Mouse (Mus musculus) MEL (cell line): Measurements from ENCODE around the gene Ctsh. TPM values are rescaled to one million over a fixed set of nuclear protein-coding genes. Genes with fewer than 3 reads are reported as not detected.

Experiments
- DNase-seq: peaks from one replicate; pipeline ENCODE4 v3.0.0; 2011; ENCODE audit warnings: low read depth, low spot score
- H3K27ac ChIP-seq: 2 replicates; pipeline ENCODE4 v1.5.1; 2012; ENCODE audit warnings: low read depth, mild to moderate bottlenecking, control low read depth, low read length, moderate library complexity; ENCODE audit not compliant: control insufficient read depth
- H3K27me3 ChIP-seq, 2 experiments: fragments of 150-350 bp in 1 of 2; sonication (generic) in 1 of 2; 2 replicates each; pipeline ENCODE4 v1.6.1; 2012; ENCODE audit warnings: low read length in 2 of 2, mild to moderate bottlenecking in 2 of 2, improper control_type of control experiment in 1 of 2, moderate library complexity in 1 of 2; ENCODE audit not compliant: insufficient read depth in 2 of 2, control insufficient read depth in 1 of 2
- H3K36me3 ChIP-seq, 2 experiments: 2 replicates each; pipeline ENCODE4 v1.6.1; 2012 to 2014; ENCODE audit warnings: low read length in 2 of 2, improper control_type of control experiment in 1 of 2, inconsistent platforms in 1 of 2, mild to moderate bottlenecking in 1 of 2; ENCODE audit not compliant: insufficient read depth in 2 of 2, control insufficient read depth in 1 of 2
- H3K4me1 ChIP-seq, 2 experiments: fragments of 150-350 bp in 1 of 2; sonication (generic) in 1 of 2; 2 replicates each; pipeline ENCODE4 v1.6.1; 2012; ENCODE audit warnings: low read length in 2 of 2, improper control_type of control experiment in 1 of 2, mild to moderate bottlenecking in 1 of 2; ENCODE audit not compliant: insufficient read depth in 2 of 2, control insufficient read depth in 1 of 2
- H3K4me3 ChIP-seq, 2 experiments: fragments of 150-350 bp in 1 of 2; sonication (generic) in 1 of 2; 2 replicates each; pipeline ENCODE4 v1.5.1; 2012; ENCODE audit warnings: low read depth in 2 of 2, low read length in 2 of 2, mild to moderate bottlenecking in 2 of 2, moderate library complexity in 2 of 2, control low read depth in 1 of 2, improper control_type of control experiment in 1 of 2; ENCODE audit not compliant: control insufficient read depth in 1 of 2, insufficient read depth in 1 of 2
- H3K79me2 ChIP-seq: 2 replicates; pipeline ENCODE4 v1.6.1; 2012; ENCODE audit warnings: mild to moderate bottlenecking, low read length, moderate library complexity; ENCODE audit not compliant: control insufficient read depth, poor library complexity, insufficient read depth
- H3K9ac ChIP-seq: 2 replicates; pipeline ENCODE4 v1.6.1; 2012; ENCODE audit warnings: low read depth, mild to moderate bottlenecking, control low read depth, low read length, moderate library complexity; ENCODE audit not compliant: control insufficient read depth, poor library complexity, severe bottlenecking
- H3K9me3 ChIP-seq: fragments of 150-350 bp; sonication (generic); replicated peaks from 2 replicates; pipeline ENCODE4 v1.6.1; 2012; ENCODE audit warnings: mild to moderate bottlenecking, low read length, improper control_type of control experiment, moderate library complexity; ENCODE audit not compliant: insufficient read depth
- CHD1 ChIP-seq: IDR thresholded peaks from 2 replicates; pipeline ENCODE4 v1.6.1; 2012; ENCODE audit warnings: low read depth, mild to moderate bottlenecking, inconsistent platforms, low read length, improper control_type of control experiment
- CTCF ChIP-seq, 3 experiments: IDR thresholded peaks in 2 of 3; conservative IDR thresholded peaks in 1 of 3; 2 replicates each; pipeline ENCODE4 v1.5.1; 2011 to 2012; ENCODE audit warnings: low read length in 3 of 3, low read depth in 2 of 3, mild to moderate bottlenecking in 2 of 3, improper control_type of control experiment in 1 of 3, inconsistent platforms in 1 of 3, mixed read lengths in 1 of 3, moderate library complexity in 1 of 3; ENCODE audit not compliant: control insufficient read depth in 1 of 3, insufficient read depth in 1 of 3, poor library complexity in 1 of 3, severe bottlenecking in 1 of 3
- ELF1 ChIP-seq: IDR thresholded peaks from 2 replicates; pipeline ENCODE4 v1.6.1; 2014; ENCODE audit warnings: low read depth, mild to moderate bottlenecking, inconsistent platforms, low read length, improper control_type of control experiment, moderate library complexity
- GABPA ChIP-seq: IDR thresholded peaks from 2 replicates; pipeline ENCODE4 v1.6.1; 2012; ENCODE audit warnings: low read depth, mild to moderate bottlenecking, inconsistent platforms, low read length, improper control_type of control experiment, moderate library complexity
- HCFC1 ChIP-seq: IDR thresholded peaks from 2 replicates; pipeline ENCODE4 v1.6.1; 2012; ENCODE audit warnings: low read depth, mild to moderate bottlenecking, inconsistent platforms, low read length, improper control_type of control experiment, moderate library complexity
- JUND ChIP-seq: IDR thresholded peaks from 2 replicates; pipeline ENCODE4 v1.6.1; 2011; ENCODE audit warnings: low read depth, mild to moderate bottlenecking, improper control_type of control experiment, low read length
- KAT2A ChIP-seq: conservative IDR thresholded peaks from 2 replicates; pipeline ENCODE4 v1.6.1; 2012; ENCODE audit warnings: low read depth, low read length, improper control_type of control experiment, inconsistent platforms
- MAX ChIP-seq: IDR thresholded peaks from 2 replicates; pipeline ENCODE4 v1.6.1; 2011; ENCODE audit warnings: low read length, improper control_type of control experiment
- MAZ ChIP-seq: IDR thresholded peaks from 2 replicates; pipeline ENCODE4 v1.6.1; 2012; ENCODE audit warnings: low read depth, mild to moderate bottlenecking, inconsistent platforms, low read length, improper control_type of control experiment
- MXI1 ChIP-seq: IDR thresholded peaks from 2 replicates; pipeline ENCODE4 v1.6.1; 2011; ENCODE audit warnings: mild to moderate bottlenecking, low read depth, low read length, improper control_type of control experiment
- POLR2AphosphoS2 ChIP-seq: IDR thresholded peaks from 2 replicates; pipeline ENCODE4 v1.6.1; 2011; ENCODE audit warnings: low read length, improper control_type of control experiment
- RCOR1 ChIP-seq: IDR thresholded peaks from 2 replicates; pipeline ENCODE4 v1.6.1; 2012; ENCODE audit warnings: low read depth, mild to moderate bottlenecking, inconsistent platforms, low read length, improper control_type of control experiment
- SIN3A ChIP-seq: IDR thresholded peaks from 2 replicates; pipeline ENCODE4 v1.6.1; 2012; ENCODE audit warnings: low read length, improper control_type of control experiment, inconsistent platforms
- SMC3 ChIP-seq: IDR thresholded peaks from 2 replicates; pipeline ENCODE4 v1.6.1; 2011; ENCODE audit warnings: low read depth, low read length, improper control_type of control experiment
- TAL1 ChIP-seq: IDR thresholded peaks from 2 replicates; pipeline ENCODE4 v1.6.1; 2012; ENCODE audit warnings: mild to moderate bottlenecking, inconsistent platforms, low read length, moderate library complexity, mixed read lengths
- TBP ChIP-seq: IDR thresholded peaks from 2 replicates; pipeline ENCODE4 v1.8.0; 2011; ENCODE audit warnings: low read depth, low read length, improper control_type of control experiment
- USF2 ChIP-seq, 2 experiments: IDR thresholded peaks; 2 replicates each; pipeline ENCODE4 v1.6.1; 2011 to 2012; ENCODE audit warnings: improper control_type of control experiment in 2 of 2, low read length in 2 of 2, borderline replicate concordance in 1 of 2, inconsistent platforms in 1 of 2, low read depth in 1 of 2, mild to moderate bottlenecking in 1 of 2; ENCODE audit not compliant: insufficient read depth in 1 of 2
- ZC3H11A ChIP-seq: IDR thresholded peaks from 2 replicates; pipeline ENCODE4 v1.6.1; 2012; ENCODE audit warnings: low read depth, mild to moderate bottlenecking, inconsistent platforms, low read length, improper control_type of control experiment
- polyA plus RNA-seq, 2 experiments: library from polyadenylated mRNA; stranded (reverse) in 1 of 2; unstranded in 1 of 2; fragments of >175 nt in 1 of 2; fragments of >200 nt in 1 of 2; gene quantifications; 2 replicates each; pipeline versions ENCODE4 v1.2.1 to v1.2.4; 2012; ENCODE audit warnings: low replicate concordance in 2 of 2, low read depth in 1 of 2; ENCODE audit not compliant: insufficient read length in 2 of 2, insufficient read depth in 1 of 2, missing spikeins in 1 of 2
- total RNA-seq: library from RNA; depleted of rRNA; stranded (reverse); fragments of 300-350 nt; gene quantifications from 2 replicates; pipeline ENCODE4 v1.2.3, GENCODE M21; 2012

The Ctsh gene
- total and polyA plus RNA-seq, 3 experiments, result not detected

DNA sequence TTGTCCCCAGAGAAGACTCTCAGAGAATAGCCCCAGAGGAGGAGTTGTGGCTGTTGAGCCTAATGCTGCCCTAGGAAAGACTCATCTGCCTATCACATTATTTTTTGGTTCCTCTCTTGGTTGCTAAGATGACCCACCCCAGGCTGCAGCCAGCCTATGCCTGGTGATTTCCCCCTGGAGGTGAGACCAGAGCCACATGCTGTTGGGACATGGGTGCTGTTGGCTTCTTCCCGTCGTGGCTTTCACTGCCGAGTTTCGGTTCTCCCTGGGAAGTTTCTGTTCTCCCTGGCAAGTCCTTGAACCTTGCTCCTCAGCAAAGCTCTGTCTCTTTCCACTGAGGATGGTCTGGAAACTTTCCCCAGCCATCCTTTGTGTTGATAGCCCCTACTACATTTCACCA lies 20.0 kb upstream of the Ctsh start:
- Histone ChIP-seq H3K27ac (no peak overlapping the region), H3K4me3 (no peak overlapping the region), H3K9ac (no peak overlapping the region), H3K27me3 (no peaks in the 10 kb centered on the region; a peak in 1 of 4 replicates), H3K9me3 (no peaks in the 10 kb centered on the region), H3K36me3 (no peaks in the 10 kb centered on the region), H3K79me2 (no peaks in the 10 kb centered on the region), H3K4me1 (no peaks in the 10 kb centered on the region)
- no peak for DNase-seq
- TF ChIP-seq MAX (no peak), MAZ (no peak), JUND (no peak), ELF1 (no peak), RCOR1 (no peak), CHD1 (no peak), ZC3H11A (no peak), CTCF (IDR thresholded peaks at IDR 0.05 in 2 of 3, conservative IDR thresholded peaks at IDR 0.05 in 1 of 3; ENCODE audit: control insufficient read depth in 1 of 3, insufficient read depth in 1 of 3, low read depth in 2 of 3, low read length in 3 of 3, poor library complexity in 1 of 3, severe bottlenecking in 1 of 3) (no peak), POLR2AphosphoS2 (no peak)
- TF ChIP-seq, all 39 proteins: peak for 0

DNA sequence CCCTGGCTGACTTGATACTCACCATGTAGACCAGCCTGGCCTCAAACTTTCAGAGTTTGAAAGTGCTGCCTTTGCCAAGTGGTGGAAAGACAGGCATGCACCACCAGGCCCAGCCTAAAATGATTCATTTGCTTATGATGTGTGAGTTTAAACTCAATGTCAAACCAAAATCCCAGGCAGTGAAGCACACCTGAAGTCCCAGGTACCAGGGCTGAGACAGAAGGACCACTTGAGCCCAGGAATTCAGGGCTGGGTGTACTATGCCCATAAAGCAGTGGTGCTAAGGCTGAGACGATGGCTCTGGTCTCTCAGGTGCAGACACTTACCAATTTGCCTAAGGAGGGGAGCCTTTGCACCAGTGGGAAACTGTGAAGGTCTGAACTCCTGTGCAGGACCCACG lies 18.8 kb upstream of the Ctsh start:
- Histone ChIP-seq H3K9me3 (no peaks in the 10 kb centered on the region), H3K27ac (no peak overlapping the region), H3K4me1 (no peaks in the 10 kb centered on the region), H3K27me3 (no peaks in the 10 kb centered on the region; a peak in 1 of 4 replicates), H3K36me3 (no peaks in the 10 kb centered on the region), H3K79me2 (no peaks in the 10 kb centered on the region), H3K4me3 (no peak overlapping the region), H3K9ac (no peak overlapping the region)
- TF ChIP-seq SMC3 (no peak), ELF1 (no peak), TAL1 (no peak), RCOR1 (no peak)
- no peak for DNase-seq

DNA sequence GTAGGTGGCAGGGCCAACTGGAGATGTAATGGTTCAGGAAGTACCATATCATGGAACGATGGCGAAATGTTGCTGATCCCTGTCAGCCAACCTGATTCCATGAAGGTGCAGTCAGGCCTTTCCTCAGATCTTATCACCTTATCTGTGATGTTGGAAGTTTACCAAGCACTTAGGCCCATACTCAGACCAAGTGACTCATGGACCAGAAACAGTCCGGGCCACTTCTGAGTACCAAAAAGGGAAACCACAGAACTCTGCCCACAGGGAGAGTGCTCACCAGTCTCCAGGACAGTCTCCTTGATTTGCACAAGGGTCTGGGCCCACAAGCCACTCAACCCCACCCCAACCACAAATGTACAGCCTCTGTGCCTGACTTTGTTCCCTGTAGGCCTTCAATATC lies 18.2 kb upstream of the Ctsh start:
- Histone ChIP-seq H3K27ac (no peak overlapping the region), H3K4me3 (no peak overlapping the region), H3K9me3 (no peaks in the 10 kb centered on the region), H3K9ac (no peak overlapping the region), H3K79me2 (no peaks in the 10 kb centered on the region), H3K4me1 (no peaks in the 10 kb centered on the region), H3K27me3 (no peaks in the 10 kb centered on the region; a peak in 1 of 4 replicates), H3K36me3 (no peaks in the 10 kb centered on the region)
- no peak for DNase-seq
- TF ChIP-seq TAL1, result no peak
- TF ChIP-seq GABPA, result no peak
- no peak for TF ChIP-seq MXI1
- TF ChIP-seq TBP, result no peak
- no peak for TF ChIP-seq CHD1
- no peak for TF ChIP-seq SMC3
- TF ChIP-seq USF2 (IDR thresholded peaks at IDR 0.05; ENCODE audit: borderline replicate concordance in 1 of 2, insufficient read depth in 1 of 2, low read depth in 1 of 2, low read length in 2 of 2), result no peak
- no peak for TF ChIP-seq HCFC1
- no peak for TF ChIP-seq SIN3A
- TF ChIP-seq KAT2A, result no peak
